Mouse (Mus musculus) G1E (cell line): ENCODE results near the gene Skap2. TPM values are rescaled to one million over a fixed set of nuclear protein-coding genes. Genes with fewer than 3 reads are reported as not detected.
A peak's percentile ranks its signal among the peaks of the same experiment; 100 is the strongest.

Source experiments
- ATAC-seq: 2 replicates; pipeline ENCODE4 v1.8.0; 2016; ENCODE audit warnings: mild to moderate bottlenecking; ENCODE audit not compliant: insufficient number of reproducible peaks, poor library complexity, low FRiP score, severe bottlenecking; ENCODE audit errors: extremely low read depth
- DNase-seq: peaks from one replicate; pipeline ENCODE4 v3.0.0; 2012; ENCODE audit warnings: low spot score
- H3K27me3 ChIP-seq: 2 replicates; pipeline ENCODE4 v1.6.1; 2012; ENCODE audit warnings: mild to moderate bottlenecking, low read length, inconsistent platforms; ENCODE audit not compliant: insufficient read depth
- H3K36me3 ChIP-seq: replicated peaks from 2 replicates; pipeline ENCODE3; 2012; ENCODE audit warnings: mild to moderate bottlenecking, inconsistent platforms
- H3K4me1 ChIP-seq: 2 replicates; pipeline ENCODE4 v1.6.1; 2012; ENCODE audit warnings: low read depth, low read length, inconsistent platforms, mixed read lengths; ENCODE audit not compliant: insufficient read depth
- H3K4me3 ChIP-seq: 2 replicates; pipeline ENCODE4 v1.5.1; 2012; ENCODE audit warnings: low read depth, mild to moderate bottlenecking, inconsistent platforms, low read length, moderate library complexity, mixed read lengths
- H3K9me3 ChIP-seq: replicated peaks from 2 replicates; pipeline ENCODE4 v1.6.1; 2012; ENCODE audit warnings: inconsistent platforms
- CTCF ChIP-seq: IDR thresholded peaks from 2 replicates; pipeline ENCODE4 v1.5.1; 2012; ENCODE audit warnings: low read depth, low read length, inconsistent platforms, mixed read lengths
- GATA1 ChIP-seq: IDR thresholded peaks from 2 replicates; pipeline ENCODE4 v1.6.1; 2012; ENCODE audit warnings: borderline replicate concordance, low read length, inconsistent platforms, mixed read lengths
- GATA2 ChIP-seq: IDR thresholded peaks from 2 replicates; pipeline ENCODE4 v1.6.1; 2012; ENCODE audit warnings: low read depth, low read length, inconsistent platforms, borderline replicate concordance
- POLR2AphosphoS5 ChIP-seq: IDR thresholded peaks from 2 replicates; pipeline ENCODE4 v1.6.1; 2012; ENCODE audit warnings: low read depth, low read length, inconsistent platforms; ENCODE audit not compliant: insufficient replicate concordance
- TAL1 ChIP-seq: conservative IDR thresholded peaks from 2 replicates; pipeline ENCODE4 v1.6.1; 2012; ENCODE audit warnings: low read depth, low read length, inconsistent platforms, mixed read lengths
- polyA plus RNA-seq: library from polyadenylated mRNA; stranded (reverse); fragments of >175 nt; gene quantifications from 2 replicates; pipeline ENCODE4 v1.2.3, GENCODE M21; 2012
- total RNA-seq, 2 experiments: library from RNA; stranded (forward) in 1 of 2; stranded (reverse) in 1 of 2; fragments of 200-1000 nt in 1 of 2; fragments of >200 nt in 1 of 2; fragmentation: Nextera tagmentation in 1 of 2; gene quantifications; 2 replicates each; pipeline ENCODE4 v1.2.3; 2014 to 2017

The Skap2 gene
- total and polyA plus RNA-seq, 3 experiments: 5.2 to 163 (median 26.6) TPM

DNA sequence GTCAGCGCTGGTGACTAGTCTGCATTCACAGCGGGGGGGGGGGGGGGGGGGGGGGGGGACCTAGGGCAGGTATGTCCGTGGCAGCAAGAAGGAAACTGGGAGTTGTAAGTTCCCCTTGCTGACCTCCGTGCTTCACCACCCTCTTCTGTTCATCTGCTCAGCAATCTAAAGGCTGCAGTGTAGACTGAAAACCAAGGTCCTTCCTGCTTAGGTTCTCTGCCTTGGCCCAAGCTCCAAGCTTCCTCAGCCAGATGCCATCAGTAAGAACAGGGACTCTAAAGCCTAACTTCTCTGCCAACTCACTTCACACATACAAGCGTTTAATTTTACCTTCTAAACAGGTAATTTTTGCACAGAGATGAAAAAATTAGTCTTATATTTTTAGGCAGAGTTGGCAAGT, 10.0 kb upstream of the Skap2 start:
- ATAC-seq: no peak

DNA sequence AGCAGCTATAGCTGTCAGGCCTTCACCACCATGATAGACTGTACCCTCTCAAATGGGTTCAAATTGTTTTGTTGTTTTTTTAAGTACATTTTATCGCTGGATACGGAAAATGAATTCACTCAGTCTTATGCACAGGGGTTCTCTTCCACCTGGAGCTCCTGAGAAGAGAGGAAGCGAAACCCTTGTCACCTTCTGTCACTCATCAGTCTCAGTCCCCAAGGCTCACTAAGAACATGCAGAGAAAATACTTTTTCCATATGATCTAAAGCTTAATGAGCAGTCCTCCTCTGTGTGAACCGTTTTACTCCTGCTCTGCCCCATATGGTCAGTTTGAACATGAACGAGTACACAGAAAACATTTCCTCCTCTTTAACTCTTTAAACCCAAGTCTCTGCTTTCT, 7.9 kb upstream of the Skap2 start:
- DNase-seq: no peak
- peaks cover 2% of the 10 kb centered on the region; the same call in 1 of the 2 replicates for H3K27me3 ChIP-seq
- no peaks in the 10 kb centered on the region for H3K36me3 ChIP-seq
- no peak for TF ChIP-seq POLR2AphosphoS5
- no peak for TF ChIP-seq CTCF
- TF ChIP-seq GATA2: no peak
- TF ChIP-seq TAL1: no peak
- TF ChIP-seq GATA1: no peak
- peaks cover 2% of the 10 kb centered on the region for H3K4me1 ChIP-seq
- H3K4me3 ChIP-seq: no peak overlapping the region
- no peak for ATAC-seq
- no peaks in the 10 kb centered on the region for H3K9me3 ChIP-seq

More for the DNA sequence above, 10.0 kb upstream of the Skap2 start:
- DNase-seq: no peak
- H3K4me1 ChIP-seq: peaks cover 2% of the 10 kb centered on the region
- no peaks in the 10 kb centered on the region for H3K36me3 ChIP-seq
- no peak overlapping the region for H3K4me3 ChIP-seq
- no peaks in the 10 kb centered on the region for H3K9me3 ChIP-seq
- TF ChIP-seq TAL1 (no peak), POLR2AphosphoS5 (no peak), GATA2 (no peak), CTCF (no peak), GATA1 (no peak)
- peaks cover 5% of the 10 kb centered on the region; the same call in 1 of the 2 replicates for H3K27me3 ChIP-seq

DNA sequence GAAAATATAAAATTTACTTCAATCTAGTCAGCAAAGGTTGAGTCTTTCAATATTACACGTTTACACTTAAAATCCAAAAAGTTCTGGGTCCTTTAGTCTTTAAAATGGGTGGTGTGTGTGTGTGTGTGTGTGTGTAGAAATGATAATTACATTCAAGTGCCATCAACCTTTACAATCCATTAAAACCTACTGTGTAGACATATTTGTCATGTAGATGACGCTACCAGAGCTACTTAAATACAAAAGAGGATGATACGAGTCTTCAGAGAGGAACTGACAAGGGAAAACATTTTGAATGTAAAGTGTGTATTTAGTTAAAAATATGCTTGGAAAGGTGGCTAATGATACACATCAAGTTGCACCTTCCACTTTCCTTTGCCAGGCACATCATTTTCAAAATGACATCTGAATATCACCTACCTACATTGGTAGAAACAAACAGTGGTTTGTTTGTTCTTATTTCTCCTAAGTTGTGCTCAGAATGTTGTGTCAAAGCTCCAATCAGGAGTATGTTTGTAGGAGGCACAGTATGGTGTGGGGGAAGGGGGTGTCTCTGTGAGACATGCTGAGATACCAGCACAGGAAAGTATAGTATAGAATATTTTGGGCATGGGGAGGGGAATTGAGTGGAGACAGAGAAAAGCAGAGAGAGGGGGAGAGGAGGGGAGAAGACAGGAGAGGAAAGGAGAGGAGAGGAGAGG, 1.0 kb upstream of the Skap2 start:
- Histone ChIP-seq H3K27me3 (no peaks in the 10 kb centered on the region), H3K36me3 (no peaks in the 10 kb centered on the region), H3K4me1 (peaks cover 22% of the 10 kb centered on the region), H3K4me3 (peak overlapping the region; percentile 82), H3K9me3 (no peaks in the 10 kb centered on the region)
- DNase-seq (no peak), ATAC-seq (no peak)
- TF ChIP-seq POLR2AphosphoS5: no peak
- no peak for TF ChIP-seq GATA1
- no peak for TF ChIP-seq GATA2

GRCm38 (mm10) chr6:52011559-52012408, 565 bp downstream of the Skap2 start:
- Histone ChIP-seq H3K27me3 (no peaks in the 10 kb centered on the region), H3K4me3 (peak overlapping the region; percentile 82), H3K36me3 (peaks cover 2% of the 10 kb centered on the region), H3K4me1 (peaks cover 22% of the 10 kb centered on the region), H3K9me3 (no peaks in the 10 kb centered on the region)
- no peak for TF ChIP-seq GATA2
- no peak for TF ChIP-seq TAL1
- no peak for TF ChIP-seq POLR2AphosphoS5
- TF ChIP-seq GATA1: no peak
- no peak for TF ChIP-seq CTCF
- DNase-seq: peak; percentile 61
- ATAC-seq: peak; percentile 43

DNA sequence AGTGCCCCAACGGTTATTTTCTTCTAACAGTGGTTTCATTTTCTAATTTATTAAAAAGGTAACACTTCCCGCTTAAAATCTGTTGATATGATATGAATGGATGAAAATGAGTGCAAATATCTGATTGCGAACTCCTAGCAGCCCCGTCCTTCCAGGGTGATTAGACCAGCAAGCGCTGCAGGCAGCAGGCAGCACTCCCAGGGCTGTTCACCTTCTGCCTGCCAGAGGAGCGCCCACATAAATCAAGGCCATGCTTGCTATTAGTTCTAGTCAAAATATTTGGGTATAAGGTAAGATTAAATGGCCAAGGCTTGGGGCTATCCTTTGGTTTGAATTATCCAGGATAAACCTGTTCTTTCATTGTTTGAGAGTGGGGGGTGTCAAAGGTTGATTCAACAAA, 3.0 kb downstream of the Skap2 start:
- H3K4me3 ChIP-seq: no peak overlapping the region

DNA sequence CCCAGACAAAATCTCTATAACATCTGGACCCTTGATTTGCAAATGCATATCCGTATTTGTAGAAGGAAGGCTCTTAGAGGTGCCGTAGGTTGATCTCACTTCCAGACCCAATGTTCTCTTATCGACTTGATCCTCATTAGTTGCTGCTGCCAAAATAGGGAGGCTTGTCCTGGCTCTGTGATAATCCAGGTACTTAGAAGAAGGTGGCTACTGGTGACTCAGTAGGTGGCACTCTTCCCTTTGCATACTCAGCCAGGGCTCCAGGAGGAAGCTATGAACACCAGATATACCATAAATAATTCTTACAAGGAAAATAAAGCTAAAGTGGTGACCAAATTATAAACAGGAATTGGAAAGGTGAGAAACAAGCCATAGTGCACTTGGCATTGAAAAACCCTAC, 3.6 kb downstream of the Skap2 start:
- DNase-seq (no peak), ATAC-seq (no peak)
- TF ChIP-seq TAL1 (no peak), POLR2AphosphoS5 (no peak), GATA2 (no peak), GATA1 (no peak), CTCF (no peak)
- no peaks in the 10 kb centered on the region for H3K9me3 ChIP-seq
- H3K36me3 ChIP-seq: peaks cover 11% of the 10 kb centered on the region
- peaks cover 21% of the 10 kb centered on the region for H3K4me1 ChIP-seq
- no peaks in the 10 kb centered on the region for H3K27me3 ChIP-seq
- H3K4me3 ChIP-seq: no peak overlapping the region

More for the DNA sequence above, 3.0 kb downstream of the Skap2 start:
- Histone ChIP-seq H3K9me3 (no peaks in the 10 kb centered on the region), H3K4me1 (peaks cover 25% of the 10 kb centered on the region), H3K27me3 (no peaks in the 10 kb centered on the region), H3K36me3 (peaks cover 11% of the 10 kb centered on the region)
- DNase-seq: no peak
- ATAC-seq: no peak
- TF ChIP-seq TAL1 (no peak), GATA2 (no peak)
